Mouse (Mus musculus) WW6 (cell line): ENCODE measurements around the gene Mgat2.

ENCODE experiments used
- DNase-seq: peaks from one replicate; pipeline ENCODE4 v3.0.0-alpha.2; 2013; ENCODE audit warnings: low read depth, low spot score

Mgat2 gene

DNA sequence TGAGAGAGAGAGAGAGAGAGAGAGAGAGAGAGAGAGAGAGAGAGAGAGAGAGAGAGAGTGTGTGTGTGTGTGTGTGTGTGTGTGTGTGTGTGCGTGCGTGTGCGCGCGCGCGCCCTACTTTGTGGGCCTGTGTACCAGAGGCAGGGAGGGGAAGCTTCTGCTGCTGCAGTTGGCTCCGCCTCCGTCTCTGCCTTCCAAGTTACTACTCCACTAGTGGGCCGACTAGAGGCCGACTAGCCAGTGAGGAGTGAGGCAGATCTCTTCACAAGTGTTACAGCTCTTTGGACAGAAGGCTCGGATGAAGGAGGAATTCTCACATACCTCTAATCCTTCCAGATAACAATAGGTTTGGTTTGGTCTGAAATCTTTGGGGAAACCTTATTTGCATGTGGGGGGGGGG, 4.6 kb upstream of the Mgat2 start:
- DNase-seq = no peak

DNA sequence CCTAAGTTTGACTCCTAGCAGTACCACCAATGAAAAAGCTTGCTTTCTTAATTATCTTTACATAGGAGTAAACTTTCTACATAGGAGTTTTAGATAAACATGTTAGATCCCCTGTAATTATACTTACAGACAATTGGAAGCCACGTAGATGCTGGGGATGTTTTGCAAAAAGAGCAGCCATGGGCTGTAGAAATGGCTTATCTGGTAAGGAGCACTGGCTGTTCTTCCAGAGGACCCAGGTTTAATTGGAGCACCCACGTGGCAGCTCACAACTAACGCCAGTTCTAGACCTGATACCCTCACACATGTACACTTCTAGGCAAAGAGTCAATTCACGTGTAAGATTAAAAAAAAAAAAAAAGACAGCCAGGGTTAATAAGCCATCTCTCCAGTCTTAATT, 2.2 kb upstream of the Mgat2 start:
- no peak for DNase-seq

- no peak for DNase-seq
Measured at GRCm38 (mm10) chr12:69184342-69185295, 662 bp downstream of the Mgat2 start.

DNA sequence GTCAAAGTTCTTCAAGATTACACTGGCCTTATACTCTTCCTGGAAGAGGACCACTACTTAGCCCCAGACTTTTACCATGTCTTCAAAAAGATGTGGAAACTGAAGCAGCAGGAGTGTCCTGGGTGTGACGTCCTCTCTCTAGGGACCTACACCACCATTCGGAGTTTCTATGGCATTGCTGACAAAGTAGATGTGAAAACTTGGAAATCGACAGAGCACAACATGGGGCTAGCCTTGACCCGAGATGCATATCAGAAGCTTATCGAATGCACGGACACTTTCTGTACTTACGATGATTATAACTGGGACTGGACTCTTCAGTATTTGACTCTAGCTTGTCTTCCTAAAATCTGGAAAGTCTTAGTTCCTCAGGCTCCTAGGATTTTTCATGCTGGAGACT, 1.4 kb downstream of the Mgat2 start:
- no peak for DNase-seq

DNA sequence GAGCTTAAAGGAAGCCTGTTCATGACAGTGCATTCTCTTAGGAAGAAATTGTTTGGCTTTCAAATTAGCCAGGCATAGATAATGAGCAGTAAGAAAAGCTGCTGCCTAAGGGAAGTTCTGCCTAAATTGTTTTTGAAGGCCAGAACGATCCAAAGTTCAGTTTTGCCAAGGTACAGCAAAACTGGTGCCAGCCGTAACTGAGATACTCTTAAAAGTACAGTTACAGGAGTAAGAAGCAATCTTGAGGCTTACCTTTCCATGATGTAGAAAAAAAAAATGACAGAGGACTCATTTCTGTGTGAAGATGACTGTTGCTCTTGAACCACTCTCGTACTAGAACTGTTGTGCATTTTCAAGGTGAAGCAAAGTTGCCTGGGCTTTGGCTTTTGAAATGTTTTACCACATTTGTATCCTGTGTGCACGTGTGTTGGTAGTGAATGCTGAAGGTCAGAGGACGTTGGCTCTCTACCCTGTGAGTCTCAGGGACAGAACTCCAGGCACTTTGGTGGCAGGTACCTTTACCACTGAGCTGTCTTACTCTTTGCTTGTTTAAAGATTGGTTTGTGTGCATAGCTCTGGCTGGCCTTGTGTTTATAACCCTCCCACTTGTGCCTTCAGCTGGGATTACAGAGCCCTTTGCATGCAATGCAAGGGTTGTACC, 3.0 kb downstream of the Mgat2 start:
- no peak for DNase-seq

- no peak for DNase-seq
Measured at GRCm38 (mm10) chr12:69190074-69190473, 6.1 kb downstream of the Mgat2 start.

GRCm38 (mm10) chr12:69190522-69190921, 6.6 kb downstream of the Mgat2 start:
- DNase-seq = no peak

DNA sequence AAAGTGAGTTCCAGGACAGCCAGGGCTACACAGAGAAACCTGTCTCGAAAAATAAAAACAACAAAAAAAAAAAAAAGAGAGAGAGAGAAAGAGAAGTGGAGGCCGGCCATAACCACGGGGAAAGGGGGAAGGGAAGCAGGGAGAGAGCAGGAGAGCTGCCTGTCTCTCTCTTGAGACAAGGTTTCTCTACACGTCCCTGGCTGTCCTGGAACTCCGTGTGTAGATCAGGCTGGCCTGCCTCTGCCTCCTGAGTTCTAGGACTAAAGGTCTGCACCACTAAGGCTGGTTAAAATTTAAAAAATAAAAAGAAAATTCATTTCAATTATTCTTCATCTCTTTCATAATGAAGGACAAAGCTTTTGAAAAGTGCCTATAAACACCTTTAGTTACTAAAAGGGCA, 7.4 kb downstream of the Mgat2 start:
- no peak for DNase-seq

- DNase-seq = no peak
Measured at GRCm38 (mm10) chr12:69192637-69193036, 8.7 kb downstream of the Mgat2 start.

DNA sequence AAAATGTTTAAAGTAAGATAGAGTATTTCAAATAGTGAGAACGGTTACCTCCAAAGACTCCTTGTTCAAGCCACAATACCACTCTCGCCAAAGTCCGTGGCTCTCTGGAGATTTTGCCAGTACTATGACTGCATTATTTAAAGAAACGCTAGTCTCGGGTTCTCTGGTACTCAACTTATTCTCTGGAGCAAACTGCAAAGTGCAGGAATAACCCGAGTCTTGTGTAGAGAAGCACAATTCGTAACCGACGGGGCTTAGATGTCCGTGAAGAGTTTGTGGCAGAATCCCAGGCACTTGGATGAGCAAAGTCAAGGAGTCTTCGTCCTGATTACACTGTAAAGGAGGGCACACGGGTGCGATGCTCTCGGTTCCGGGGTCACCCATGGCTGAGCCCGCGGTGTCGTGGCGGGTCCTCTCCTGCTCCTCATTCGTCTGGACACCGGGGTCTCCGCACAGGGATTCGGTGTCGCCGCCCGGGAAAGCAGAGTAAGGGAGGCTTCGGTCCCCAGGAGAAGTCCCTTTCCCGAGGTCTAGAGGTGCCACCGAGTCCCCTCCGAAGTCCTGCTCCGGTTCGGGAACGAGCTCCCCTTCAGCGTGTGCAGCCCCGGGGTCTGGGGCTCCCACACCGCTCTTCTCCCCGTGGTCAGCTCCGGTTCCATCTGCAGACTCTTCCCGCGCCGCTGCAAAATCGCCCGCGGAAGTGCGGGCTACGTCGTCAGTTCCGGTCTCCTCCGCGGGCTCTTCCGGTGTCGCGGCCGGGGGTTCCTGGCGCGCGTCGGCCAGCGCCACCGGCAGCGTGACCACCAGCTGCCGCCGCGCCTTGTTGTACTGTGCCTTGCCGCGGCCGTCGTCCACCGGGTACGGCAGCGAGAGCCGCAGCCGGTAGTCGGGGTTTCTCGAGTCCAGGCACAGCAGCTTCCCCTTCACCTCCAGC, 12.8 kb downstream of the Mgat2 start, which contains the start of gene Gm49383:
TSS of gene Gm49383 (minus strand) at position 661 of the 934 bp plus-strand sequence.
- DNase-seq = no peak

DNA sequence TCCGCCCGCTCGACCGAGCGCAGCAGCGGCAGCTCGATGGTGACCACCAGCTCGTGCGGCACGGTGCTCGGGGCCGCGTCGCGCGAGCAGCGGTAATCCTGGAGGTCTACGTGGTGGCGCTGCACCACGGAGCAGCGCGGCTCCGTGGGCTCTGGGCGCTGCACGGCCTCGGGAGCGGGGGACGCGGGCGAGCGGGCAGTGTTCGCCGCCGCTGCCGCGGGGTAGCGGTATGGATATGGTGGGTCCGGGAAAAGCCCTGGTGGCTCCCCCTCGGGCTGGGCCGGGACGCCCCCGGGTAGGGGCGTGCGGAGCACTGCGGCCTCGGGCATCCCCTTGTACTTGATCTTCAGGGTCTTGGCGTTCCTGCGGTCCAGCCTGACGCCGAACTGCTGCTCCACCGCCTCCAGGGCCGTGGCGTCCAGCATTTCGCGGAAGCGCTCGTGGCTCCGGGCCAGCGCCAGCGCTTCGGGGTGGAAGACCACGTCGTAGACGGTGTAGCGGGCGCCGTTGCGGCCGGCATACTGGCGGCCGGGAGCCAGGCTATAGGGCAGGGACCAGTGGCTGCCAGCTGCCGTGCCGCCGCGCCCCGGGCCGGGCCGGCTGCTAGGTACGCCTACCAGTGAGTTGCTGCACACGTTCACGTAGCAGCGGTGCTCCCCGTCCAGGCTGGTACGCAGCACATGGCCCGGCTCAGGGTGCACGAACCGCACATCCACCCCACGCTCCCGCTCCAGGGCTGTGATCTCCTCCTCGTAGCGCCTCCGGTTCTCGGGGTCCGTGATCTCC, 13.6 kb downstream of the Mgat2 start:
- no peak for DNase-seq

DNA sequence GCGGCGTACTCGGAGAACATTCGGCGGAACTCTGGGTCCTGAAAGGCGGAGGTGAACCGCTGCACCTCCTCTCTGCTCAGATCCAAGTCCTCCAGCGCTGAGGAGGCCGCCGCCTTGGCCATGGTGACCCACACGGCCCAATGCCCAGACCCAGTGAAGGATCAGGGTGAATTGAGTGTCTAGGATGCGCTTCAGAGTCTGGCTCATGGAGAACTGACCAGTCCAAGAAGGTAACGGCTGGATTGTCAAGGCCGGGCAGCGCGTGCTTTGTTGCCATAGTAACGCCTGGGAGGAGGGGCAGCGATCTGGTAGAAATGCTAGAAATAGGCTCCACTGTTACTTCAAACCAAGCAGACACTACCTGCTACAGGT, 14.2 kb downstream of the Mgat2 start, which contains the start of gene Dnaaf2:
TSS of gene Dnaaf2 (minus strand) at position 266 of the 372 bp plus-strand sequence.
- DNase-seq = no peak

DNA sequence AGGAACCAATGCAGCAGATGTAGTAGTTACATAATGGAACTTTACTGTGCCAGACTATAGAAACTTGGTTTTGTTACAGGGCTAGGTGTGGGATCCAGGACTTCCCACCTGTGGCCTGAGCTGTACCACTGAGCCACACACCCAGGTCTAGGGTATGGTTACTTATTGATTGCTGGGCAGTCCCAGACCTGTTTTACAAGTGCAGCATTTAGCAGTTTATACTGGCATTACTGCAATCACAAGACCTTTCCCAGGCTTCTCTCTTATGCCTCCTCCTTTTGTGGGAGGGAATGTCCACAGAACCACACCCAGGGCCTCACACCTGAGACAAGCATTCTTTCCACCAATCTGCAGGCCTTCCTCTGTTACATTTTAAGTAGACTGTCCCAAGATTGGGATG, 15.0 kb downstream of the Mgat2 start:
- DNase-seq = no peak

DNA sequence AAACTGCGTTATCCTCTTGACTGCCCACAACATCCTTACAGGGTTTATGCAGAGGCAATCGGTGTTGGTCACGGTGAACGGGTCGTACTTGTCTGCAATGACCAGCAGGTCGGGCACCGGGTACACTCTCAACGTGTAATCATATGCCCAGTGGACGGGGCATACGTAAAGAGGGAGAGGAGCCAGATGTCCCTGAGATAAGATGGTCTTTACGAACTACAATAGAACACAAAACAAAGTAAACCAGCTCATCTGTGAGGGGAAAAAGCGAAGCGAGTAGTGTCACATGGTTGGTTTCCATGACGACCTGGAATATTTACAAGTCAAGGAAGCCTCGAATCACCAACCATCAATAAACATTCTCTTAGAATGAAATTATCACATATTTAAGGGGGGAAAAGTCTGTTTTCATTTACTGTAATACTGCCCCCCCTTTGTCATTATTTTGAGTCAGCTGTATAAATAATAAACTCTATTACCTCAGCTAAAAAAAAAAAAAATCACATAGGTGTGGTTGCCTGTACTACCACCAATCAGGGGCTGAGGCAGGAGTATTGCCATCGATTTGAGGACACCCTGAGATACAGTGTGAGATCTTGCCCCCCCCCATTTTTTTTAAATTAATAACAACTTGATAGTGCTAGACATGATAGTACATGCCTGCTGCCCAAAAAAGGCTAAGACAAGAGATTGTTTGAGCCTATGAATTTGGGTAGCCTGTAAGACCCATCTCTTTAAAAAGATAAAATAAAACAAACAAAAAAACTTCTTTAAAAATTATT, 20.3 kb downstream of the Mgat2 start, which contains the start of gene Gm49384:
TSS of gene Gm49384 (minus strand) at position 216 of the 782 bp plus-strand sequence.
- DNase-seq = no peak

GRCm38 (mm10) chr12:69207396-69207795, 23.4 kb downstream of the Mgat2 start:
- no peak for DNase-seq

- no peak for DNase-seq
Measured at GRCm38 (mm10) chr12:69207926-69208325, 24.0 kb downstream of the Mgat2 start.

DNA sequence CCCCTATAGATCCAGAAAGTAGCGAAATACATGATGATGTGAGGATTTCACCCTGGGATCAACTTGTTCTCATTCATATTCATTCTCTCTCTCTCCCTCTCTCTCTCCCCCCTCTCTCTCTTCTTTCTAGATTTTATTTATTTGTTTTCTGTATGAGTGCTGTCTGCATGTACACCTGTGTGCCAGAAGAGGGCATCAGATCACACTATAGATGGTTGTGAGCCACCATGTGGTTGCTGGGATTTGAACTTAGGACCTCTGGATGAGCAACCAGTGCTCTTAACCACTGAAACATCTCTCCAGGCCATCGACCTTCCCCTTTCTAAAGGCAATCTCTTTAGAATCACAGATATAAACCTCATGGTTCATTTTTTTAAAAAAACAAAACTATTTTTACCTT, 24.6 kb downstream of the Mgat2 start:
- DNase-seq = no peak

DNA sequence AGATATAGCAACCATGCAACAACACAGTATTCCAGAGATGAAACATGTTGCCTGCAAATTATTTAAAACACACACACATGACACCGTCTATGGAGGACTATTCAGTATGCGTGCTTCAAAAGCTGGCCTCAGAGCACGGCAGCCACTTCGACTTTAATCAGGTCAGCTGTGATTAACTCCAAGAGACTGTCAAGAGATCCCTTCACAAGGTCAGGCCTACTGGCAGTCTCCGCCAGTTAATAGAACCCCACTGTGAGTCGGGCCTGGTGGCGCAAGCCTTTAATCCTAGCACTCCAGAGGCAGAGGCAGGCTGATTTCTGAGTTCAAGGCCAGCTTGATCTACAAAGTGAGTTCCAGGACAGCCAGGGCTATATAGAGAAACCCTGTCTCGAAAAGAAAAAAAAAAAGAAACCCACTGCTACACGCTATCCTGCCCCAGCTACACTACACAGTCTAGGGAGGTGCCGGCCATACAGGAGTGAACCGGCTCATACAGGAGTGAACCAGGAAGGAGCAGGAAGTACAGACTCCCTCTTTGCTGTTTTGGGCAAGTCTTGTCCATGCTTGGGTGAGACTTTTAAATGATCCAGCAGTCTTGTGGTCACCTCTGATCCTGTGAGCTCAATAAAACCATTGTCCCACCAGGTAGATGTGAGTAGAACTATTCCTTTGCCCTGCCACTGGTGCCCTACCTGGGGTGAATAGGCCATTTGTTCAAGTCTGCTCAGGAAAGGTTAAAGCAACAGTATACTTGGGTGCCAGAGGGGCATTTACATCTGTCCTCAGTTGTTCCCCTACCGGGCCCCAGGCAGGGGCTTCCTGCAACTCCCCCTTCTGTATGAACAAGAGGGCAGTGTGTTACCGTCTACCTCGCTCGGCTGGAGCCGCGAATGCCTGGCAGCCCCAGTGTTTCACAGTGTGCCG, 26.4 kb downstream of the Mgat2 start:
- no peak for DNase-seq

GRCm38 (mm10) chr12:69211057-69211456, 27.1 kb downstream of the Mgat2 start:
- DNase-seq = no peak
